Mouse (Mus musculus) kidney, embryonic 16.5 days (tissue): ENCODE results near the gene Fcna. TPM values are rescaled to one million over a fixed set of nuclear protein-coding genes. Genes with fewer than 3 reads are reported as not detected.
A peak's percentile ranks its signal among the peaks of the same experiment; 100 is the strongest.

Source experiments
- ATAC-seq: fragments of 200-750 bp; cut with Nextera tagmentation; 2 replicates; pipeline ENCODE4 v1.8.0; 2017; ENCODE audit warnings: moderate TSS enrichment; ENCODE audit not compliant: low FRiP score, low TSS enrichment
- H3K27ac ChIP-seq: fragments of 300-500 bp; sonication (generic); 2 replicates; pipeline ENCODE4 v1.5.1; 2014; ENCODE audit warnings: low read length
- H3K27me3 ChIP-seq: fragments of 300-500 bp; sonication (generic); 2 replicates; pipeline ENCODE4 v1.6.1; 2014; ENCODE audit warnings: low read length, control low read depth, mixed read lengths; ENCODE audit not compliant: insufficient read depth
- H3K36me3 ChIP-seq: fragments of 300-500 bp; sonication (generic); 2 replicates; pipeline ENCODE4 v1.6.1; 2014; ENCODE audit warnings: low read length, control low read depth, mixed read lengths; ENCODE audit not compliant: insufficient read depth
- H3K4me1 ChIP-seq: fragments of 300-500 bp; sonication (generic); 2 replicates; pipeline ENCODE4 v1.6.1; 2014; ENCODE audit warnings: low read length, control low read depth, mixed read lengths; ENCODE audit not compliant: insufficient read depth
- H3K4me2 ChIP-seq: fragments of 300-500 bp; sonication (generic); replicated peaks from 2 replicates; pipeline ENCODE4 v1.6.1; 2014; ENCODE audit warnings: low read depth, low read length
- H3K4me3 ChIP-seq: fragments of 300-500 bp; sonication (generic); 2 replicates; pipeline ENCODE4 v1.5.1; 2014; ENCODE audit warnings: mild to moderate bottlenecking, low read length
- H3K9ac ChIP-seq: fragments of 300-500 bp; sonication (generic); replicated peaks from 2 replicates; pipeline ENCODE4 v1.6.1; 2014; ENCODE audit warnings: low read length
- H3K9me3 ChIP-seq: fragments of 300-500 bp; sonication (generic); 2 replicates; pipeline ENCODE4 v1.6.1; 2016; ENCODE audit warnings: low read length, control low read depth
- WGBS: fragments of 180-500 bp; shearing (Covaris S2); extraction: QIAGEN DNeasy Blood & Tissue Kit; methylation state at CpG from one replicate; pipeline ENCODE4 v1.1.7; 2014; 5-methylcytosine and 5-hydroxymethylcytosine counted together
- polyA plus RNA-seq: library from polyadenylated mRNA; unstranded; fragments of >200 nt; fragmentation: Nextera tagmentation; extraction: Ambion mirVana; gene quantifications from 2 replicates; pipeline ENCODE4 v1.2.1, GENCODE M21; 2015

The Fcna gene
- polyA plus RNA-seq: 2.6 and 3.2 TPM in 2 replicates

- 0 out of 2 replicates have a peak within 1 kb of the TSS, but pooled peaks have one; percentile 8 for H3K9ac ChIP-seq
- no peaks in the 10 kb centered on the region for H3K27me3 ChIP-seq
- H3K4me2 ChIP-seq: no peak within 1 kb of the TSS
- 80% methylated on average over 6 of the region's 6 CpGs for WGBS
- no peaks in the 10 kb centered on the region for H3K9me3 ChIP-seq
- no peaks in the 10 kb centered on the region for H3K4me1 ChIP-seq
- no peak for ATAC-seq
- no peaks in the 10 kb centered on the region for H3K36me3 ChIP-seq
- H3K27ac ChIP-seq: no peak within 1 kb of the TSS
- H3K4me3 ChIP-seq: no peak within 1 kb of the TSS
Measured at GRCm38 (mm10) chr2:25627811-25628210, at the start of gene Fcna. Fcna (minus strand) TSS chr2:25628030.

GRCm38 (mm10) chr2:25676486-25676885 lies 48.7 kb upstream of the Fcna start, which contains the start of gene Lcn6:
Lcn6 (plus strand) TSS chr2:25676786.
- H3K4me3 ChIP-seq: no peak within 1 kb of the TSS
- no peaks in the 10 kb centered on the region for H3K4me1 ChIP-seq
- no peaks in the 10 kb centered on the region for H3K36me3 ChIP-seq
- H3K27me3 ChIP-seq: no peaks in the 10 kb centered on the region
- no peak within 1 kb of the TSS for H3K4me2 ChIP-seq
- H3K27ac ChIP-seq: no peak within 1 kb of the TSS
- no peak within 1 kb of the TSS for H3K9ac ChIP-seq
- no peak for ATAC-seq
- 89% methylated on average over 3 of the region's 3 CpGs for WGBS
- no peaks in the 10 kb centered on the region for H3K9me3 ChIP-seq

GRCm38 (mm10) chr2:25666516-25666915 lies 38.7 kb upstream of the Fcna start:
- Histone ChIP-seq H3K27ac (no peak overlapping the region), H3K4me1 (no peaks in the 10 kb centered on the region), H3K9me3 (no peaks in the 10 kb centered on the region), H3K4me2 (no peak overlapping the region), H3K36me3 (no peaks in the 10 kb centered on the region), H3K27me3 (no peaks in the 10 kb centered on the region), H3K9ac (no peak overlapping the region), H3K4me3 (no peak overlapping the region)
- 66% methylated on average over 1 of the region's 1 CpGs for WGBS
- no peak for ATAC-seq

GRCm38 (mm10) chr2:25664125-25664524 lies 36.3 kb upstream of the Fcna start:
- H3K9me3 ChIP-seq: no peaks in the 10 kb centered on the region
- ATAC-seq: no peak
- H3K9ac ChIP-seq: no peak overlapping the region
- H3K27me3 ChIP-seq: no peaks in the 10 kb centered on the region
- no peak overlapping the region for H3K4me3 ChIP-seq
- H3K27ac ChIP-seq: no peak overlapping the region
- no peaks in the 10 kb centered on the region for H3K4me1 ChIP-seq
- H3K36me3 ChIP-seq: no peaks in the 10 kb centered on the region
- no peak overlapping the region for H3K4me2 ChIP-seq
- 76% methylated on average over 5 of the region's 5 CpGs for WGBS

- H3K27me3 ChIP-seq: no peaks in the 10 kb centered on the region
- WGBS: 43% methylated on average over 1 of the region's 1 CpGs
- no peak overlapping the region for H3K4me2 ChIP-seq
- no peaks in the 10 kb centered on the region for H3K9me3 ChIP-seq
- no peaks in the 10 kb centered on the region for H3K4me1 ChIP-seq
- no peak for ATAC-seq
- no peak overlapping the region for H3K4me3 ChIP-seq
- no peaks in the 10 kb centered on the region for H3K36me3 ChIP-seq
- no peak overlapping the region for H3K9ac ChIP-seq
- H3K27ac ChIP-seq: no peak overlapping the region
Measured at GRCm38 (mm10) chr2:25663511-25663910, 35.7 kb upstream of the Fcna start.

- H3K27ac ChIP-seq: no peak overlapping the region
Measured at GRCm38 (mm10) chr2:25661245-25661970, 33.6 kb upstream of the Fcna start.

GRCm38 (mm10) chr2:25660279-25660678 lies 32.4 kb upstream of the Fcna start:
- no peaks in the 10 kb centered on the region for H3K4me1 ChIP-seq
- no peak overlapping the region for H3K4me3 ChIP-seq
- H3K27ac ChIP-seq: no peak overlapping the region
- 76% methylated on average over 8 of the region's 8 CpGs for WGBS
- ATAC-seq: no peak
- H3K27me3 ChIP-seq: no peaks in the 10 kb centered on the region
- no peak overlapping the region for H3K9ac ChIP-seq
- no peaks in the 10 kb centered on the region for H3K36me3 ChIP-seq
- H3K9me3 ChIP-seq: no peaks in the 10 kb centered on the region
- no peak overlapping the region for H3K4me2 ChIP-seq

More at GRCm38 (mm10) chr2:25661245-25661970, 33.6 kb upstream of the Fcna start:
- no peaks in the 10 kb centered on the region for H3K36me3 ChIP-seq
- H3K9ac ChIP-seq: no peak overlapping the region
- no peaks in the 10 kb centered on the region for H3K9me3 ChIP-seq
- no peak overlapping the region for H3K4me2 ChIP-seq
- no peaks in the 10 kb centered on the region for H3K4me1 ChIP-seq
- WGBS: 83% methylated on average over 6 of the region's 6 CpGs
- ATAC-seq: no peak
- H3K4me3 ChIP-seq: no peak overlapping the region
- no peaks in the 10 kb centered on the region for H3K27me3 ChIP-seq

GRCm38 (mm10) chr2:25657652-25658051 lies 29.8 kb upstream of the Fcna start, which contains the start of gene Lcn5:
Lcn5 (plus strand) TSS chr2:25657952.
- H3K4me3 ChIP-seq: no peak within 1 kb of the TSS
- no peaks in the 10 kb centered on the region for H3K36me3 ChIP-seq
- no peaks in the 10 kb centered on the region for H3K9me3 ChIP-seq
- no peak within 1 kb of the TSS for H3K9ac ChIP-seq
- no peak within 1 kb of the TSS for H3K27ac ChIP-seq
- ATAC-seq: no peak
- no peaks in the 10 kb centered on the region for H3K27me3 ChIP-seq
- H3K4me1 ChIP-seq: no peaks in the 10 kb centered on the region
- H3K4me2 ChIP-seq: no peak within 1 kb of the TSS

- WGBS: 83% methylated on average over 4 of the region's 4 CpGs
- Histone ChIP-seq H3K9ac (no peak overlapping the region), H3K4me1 (no peaks in the 10 kb centered on the region), H3K4me3 (no peak overlapping the region), H3K9me3 (no peaks in the 10 kb centered on the region), H3K36me3 (no peaks in the 10 kb centered on the region), H3K4me2 (no peak overlapping the region), H3K27ac (no peak overlapping the region), H3K27me3 (no peaks in the 10 kb centered on the region)
- ATAC-seq: no peak
Measured at GRCm38 (mm10) chr2:25657246-25657645, 29.4 kb upstream of the Fcna start.

- no peak for ATAC-seq
- H3K36me3 ChIP-seq: no peaks in the 10 kb centered on the region
- no peak overlapping the region for H3K4me2 ChIP-seq
- WGBS: 86% methylated on average over 4 of the region's 4 CpGs
- H3K9me3 ChIP-seq: no peaks in the 10 kb centered on the region
- no peaks in the 10 kb centered on the region for H3K27me3 ChIP-seq
- no peak overlapping the region for H3K9ac ChIP-seq
- no peak overlapping the region for H3K27ac ChIP-seq
- H3K4me3 ChIP-seq: no peak overlapping the region
- H3K4me1 ChIP-seq: no peaks in the 10 kb centered on the region
Measured at GRCm38 (mm10) chr2:25656691-25657090, 28.9 kb upstream of the Fcna start.
